Mouse (Mus musculus): ENCODE measurements at regions not wholly inside any gene's neighbourhood (a gene's known extent, or its start where the extent isn't known, plus 50 kb on each side); places are given as distances from the start of the nearest gene placed in this dataset.
A peak's percentile ranks its signal among the peaks of the same experiment; 100 is the strongest.

DNA sequence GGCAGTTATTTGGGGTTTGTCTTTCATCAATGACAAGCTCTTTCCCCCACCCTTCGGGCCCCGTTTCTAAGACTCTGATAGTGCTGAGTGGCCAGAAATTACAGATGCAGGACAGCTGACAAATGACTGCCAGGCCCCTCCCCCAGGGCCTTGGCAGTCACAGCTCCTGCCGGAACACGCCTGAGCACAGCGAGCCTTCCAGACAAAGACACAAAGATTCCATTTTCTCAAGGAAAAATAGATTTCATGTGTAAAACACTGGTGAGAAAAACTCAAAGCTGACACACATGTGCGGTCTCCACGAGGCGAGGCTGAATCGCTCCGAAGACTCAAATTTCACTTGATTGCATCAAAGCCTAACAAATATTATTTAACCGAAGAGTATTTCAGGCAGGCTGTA lies 247.6 kb downstream of the Ptprc start:
- DNase-seq (ENCODE audit: low spot score in 2 of 2) = no peak

GRCm38 (mm10) chr1:137926326-137926725 lies 249.2 kb downstream of the Ptprc start:
- DNase-seq (ENCODE audit: low spot score in 2 of 2) = no peak

GRCm38 (mm10) chr1:137924156-137924555 lies 251.4 kb downstream of the Ptprc start:
- no peak for DNase-seq (ENCODE audit: low spot score in 2 of 2)

- DNase-seq (ENCODE audit: low spot score in 2 of 2) = no peak
Measured at GRCm38 (mm10) chr1:137923705-137924104, 251.8 kb downstream of the Ptprc start.

DNA sequence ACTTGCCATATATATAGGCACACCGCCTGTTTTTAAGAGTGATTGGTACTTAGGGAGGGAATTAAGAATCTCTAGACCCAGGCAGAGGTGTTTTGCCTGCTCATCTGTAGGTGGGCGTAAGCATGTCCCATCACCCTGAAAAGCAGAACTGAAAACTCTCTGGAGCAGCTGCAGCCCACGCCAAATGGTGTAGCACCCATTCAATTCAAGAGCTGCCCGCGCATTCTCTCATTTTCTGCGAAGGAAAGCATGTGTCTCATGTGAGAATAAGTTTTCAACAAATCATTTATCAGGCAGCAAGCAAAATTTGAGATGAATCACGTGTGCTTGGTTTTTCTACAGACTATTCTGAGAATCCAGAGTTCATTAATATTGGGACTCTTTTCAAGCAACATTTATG lies 252.7 kb downstream of the Ptprc start:
- no peak for DNase-seq (ENCODE audit: low spot score in 2 of 2)

GRCm38 (mm10) chr1:137921592-137921991 lies 253.9 kb downstream of the Ptprc start:
- no peak for DNase-seq (ENCODE audit: low spot score in 2 of 2)

GRCm38 (mm10) chr1:137919739-137920563 lies 255.6 kb downstream of the Ptprc start:
- DNase-seq (ENCODE audit: low spot score in 2 of 2) = no peak

DNA sequence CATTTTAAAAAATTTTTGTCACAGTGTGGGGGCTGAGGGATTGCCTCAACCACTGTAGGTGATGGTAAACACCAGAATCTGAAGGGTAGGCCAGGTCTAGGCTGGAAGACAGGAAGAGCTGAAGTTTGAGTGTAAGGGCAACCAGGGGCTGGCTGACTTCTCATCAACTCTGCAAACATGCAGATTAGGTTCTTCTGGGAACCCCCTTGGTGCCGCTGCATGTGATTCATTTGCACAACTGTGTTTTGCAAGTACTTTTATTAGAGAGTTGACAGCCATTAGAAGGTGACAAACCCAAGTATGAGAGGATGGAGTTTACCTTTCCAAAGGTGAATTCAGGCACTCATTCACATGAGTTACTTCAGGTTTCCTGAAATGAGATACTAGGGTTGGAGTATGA lies 258.1 kb downstream of the Ptprc start:
- DNase-seq (ENCODE audit: low spot score in 2 of 2) = no peak

DNA sequence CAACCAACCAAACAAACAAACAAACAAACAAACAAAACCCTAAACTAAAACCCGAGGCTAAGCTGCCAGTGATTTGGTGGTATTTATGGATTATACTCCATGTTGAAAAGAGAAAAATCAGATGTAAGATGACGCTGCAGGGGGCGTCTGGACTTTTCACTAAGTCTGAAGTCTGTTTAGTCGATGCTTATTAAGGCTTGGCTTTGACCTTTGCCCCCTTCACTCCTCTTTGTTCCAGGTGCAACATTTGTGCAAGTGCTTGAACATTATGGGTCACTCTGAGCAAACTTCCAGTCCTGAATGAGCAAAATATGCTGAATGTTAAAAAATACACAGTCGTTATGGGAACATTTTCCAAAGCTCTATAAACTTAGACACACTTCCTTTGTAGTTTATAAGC lies 268.6 kb downstream of the Ptprc start:
- no peak for DNase-seq (ENCODE audit: low spot score in 2 of 2)

DNA sequence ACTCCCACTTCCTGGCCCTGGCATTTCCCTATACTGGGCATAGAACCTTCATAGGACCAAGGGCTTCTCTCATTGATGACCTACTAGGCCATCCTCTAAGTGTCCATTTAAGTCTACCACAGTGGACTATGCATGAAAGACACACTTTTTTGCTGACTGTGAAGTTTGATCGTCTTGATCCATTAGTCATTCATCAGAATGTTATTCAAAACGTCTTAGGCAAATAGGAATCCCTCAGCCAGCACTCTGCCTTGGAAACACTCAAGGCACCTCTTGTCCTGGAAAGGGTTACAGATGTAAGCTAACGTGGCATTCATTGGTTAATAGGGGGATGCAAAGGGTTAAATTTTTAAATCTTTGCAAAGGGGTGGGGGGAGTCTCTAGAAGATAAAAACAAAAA lies 269.0 kb downstream of the Ptprc start:
- no peak for DNase-seq (ENCODE audit: low spot score in 2 of 2)

- no peak for DNase-seq (ENCODE audit: low spot score in 2 of 2)
Measured at GRCm38 (mm10) chr1:137905566-137905965, 269.9 kb downstream of the Ptprc start.

- no peak for DNase-seq (ENCODE audit: low spot score in 2 of 2)
Measured at GRCm38 (mm10) chr1:137903351-137903750, 272.2 kb downstream of the Ptprc start.

DNA sequence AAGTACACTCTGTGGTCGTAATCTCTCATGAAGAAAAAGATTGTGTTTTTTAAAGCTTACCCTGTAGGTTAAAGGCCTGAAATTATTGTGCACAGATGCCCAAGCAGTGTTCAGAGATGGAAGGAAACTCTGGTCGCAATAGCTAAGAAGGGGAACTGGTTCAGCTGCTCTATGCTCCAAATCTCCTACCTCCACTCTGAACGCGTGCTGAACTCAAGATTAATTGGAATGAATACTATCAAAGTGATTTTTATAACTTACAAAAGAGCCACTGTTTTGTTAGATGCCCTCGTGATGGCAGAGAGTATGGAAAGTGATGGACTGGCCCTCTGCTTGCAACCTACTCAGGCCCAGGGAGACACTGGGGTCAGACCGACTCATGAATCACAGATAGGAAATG lies 272.6 kb downstream of the Ptprc start:
- DNase-seq (ENCODE audit: low spot score in 2 of 2) = no peak

GRCm38 (mm10) chr1:137901996-137902395 lies 273.5 kb downstream of the Ptprc start:
- DNase-seq (ENCODE audit: low spot score in 2 of 2) = no peak

DNA sequence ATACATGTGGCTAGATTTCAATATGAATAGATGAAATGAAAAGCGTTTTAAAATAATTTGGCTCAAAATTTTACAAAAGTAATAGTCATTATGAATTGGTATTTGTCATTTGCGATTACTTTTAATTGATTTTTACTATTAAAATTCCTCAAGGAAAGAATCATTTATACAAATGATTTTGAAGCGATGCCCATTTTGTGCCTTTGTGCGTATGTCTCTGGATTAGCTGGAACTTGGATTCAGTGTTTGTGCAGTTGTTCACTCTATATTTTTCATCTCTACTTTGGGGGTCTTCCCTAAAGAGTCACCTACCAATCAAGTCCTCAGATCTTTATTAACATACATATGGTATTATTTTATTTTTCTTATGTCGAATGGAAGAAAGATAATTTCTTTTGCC lies 274.3 kb downstream of the Ptprc start:
- DNase-seq (ENCODE audit: low spot score in 2 of 2) = no peak

GRCm38 (mm10) chr1:137900621-137901071 lies 274.9 kb downstream of the Ptprc start:
- DNase-seq (ENCODE audit: low spot score in 2 of 2) = no peak

DNA sequence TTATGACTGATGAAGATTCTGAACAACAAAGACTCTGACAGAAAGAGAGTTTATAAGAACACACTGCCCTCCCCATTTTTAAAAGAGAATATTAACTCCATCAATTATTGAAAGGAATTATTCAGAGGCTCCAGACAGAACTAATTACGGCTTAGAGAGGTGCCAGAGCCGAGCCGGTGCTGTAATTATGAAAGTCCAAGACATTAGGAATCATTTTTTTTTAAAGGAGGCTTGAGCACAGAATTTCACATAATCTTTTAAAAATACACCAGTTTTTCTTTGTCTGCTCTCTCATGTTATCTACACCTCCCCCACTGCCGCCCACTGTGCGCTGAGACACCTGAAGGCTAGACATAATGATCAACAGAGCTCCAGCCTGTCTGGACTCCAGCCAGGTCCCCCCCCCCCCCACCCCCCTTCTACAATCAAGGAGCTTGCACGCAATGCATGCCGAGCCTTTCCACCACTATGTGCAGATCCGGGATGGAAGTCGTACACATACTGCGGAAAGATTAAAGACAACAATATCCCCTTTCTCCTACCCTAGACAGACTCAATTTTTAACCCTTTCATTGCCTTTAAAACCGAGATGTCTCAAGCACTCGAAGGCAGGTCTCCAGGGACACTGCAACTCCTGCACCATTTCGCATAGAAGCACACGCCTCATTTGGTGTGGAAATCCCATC lies 275.4 kb downstream of the Ptprc start:
- DNase-seq (ENCODE audit: low spot score in 2 of 2) = peak in 1 of 2 experiments; percentile 37

DNA sequence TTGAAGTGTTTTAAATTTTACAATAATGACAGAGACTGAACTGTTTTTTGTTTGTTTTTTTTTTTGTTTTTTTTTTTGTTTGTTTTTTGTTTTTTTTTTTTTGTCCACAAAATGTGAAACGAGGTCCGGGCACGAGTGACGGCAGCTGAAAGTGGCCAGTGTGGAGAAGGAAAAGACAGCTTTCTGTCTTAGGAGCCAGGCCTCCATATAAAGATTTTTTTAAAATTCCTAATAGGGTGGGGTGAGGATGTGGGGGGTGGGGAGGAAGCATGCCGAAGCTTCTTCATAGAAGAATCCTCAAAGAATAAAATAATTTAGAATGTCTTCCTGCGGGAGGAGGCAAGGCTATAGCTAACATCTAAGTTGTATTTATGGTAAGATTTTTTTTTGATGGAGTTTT lies 276.2 kb downstream of the Ptprc start:
- no peak for DNase-seq (ENCODE audit: low spot score in 2 of 2)

DNA sequence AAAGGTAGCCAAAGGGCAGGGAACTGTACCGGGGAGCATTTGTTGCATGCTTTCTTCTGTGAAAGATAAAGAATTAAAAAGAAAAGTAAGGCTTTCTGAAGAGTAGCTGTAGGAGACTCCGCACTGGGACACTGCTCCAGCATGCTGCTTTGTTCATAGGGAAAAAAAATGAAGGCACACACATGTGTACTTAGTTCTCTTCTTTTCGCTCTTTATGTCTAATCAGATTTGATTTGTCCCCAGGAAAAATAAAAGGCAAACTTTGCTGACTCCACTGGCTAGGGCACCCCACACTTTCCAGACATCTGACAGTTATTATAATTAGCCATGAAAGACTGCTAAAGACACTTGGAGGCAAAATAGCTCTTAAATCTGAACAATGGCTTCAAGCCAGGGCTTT lies 276.6 kb downstream of the Ptprc start:
- no peak for DNase-seq (ENCODE audit: low spot score in 2 of 2)

- peak; percentile 80 to 84 for DNase-seq (ENCODE audit: low spot score in 2 of 2)
Measured at GRCm38 (mm10) chr1:137898397-137898796, 277.1 kb downstream of the Ptprc start.

- DNase-seq (ENCODE audit: low spot score in 2 of 2) = no peak
Measured at GRCm38 (mm10) chr1:137881656-137882055, 293.9 kb downstream of the Ptprc start.

GRCm38 (mm10) chr1:137874361-137874760 lies 301.1 kb downstream of the Ptprc start:
- no peak for DNase-seq (ENCODE audit: low spot score in 2 of 2)

DNA sequence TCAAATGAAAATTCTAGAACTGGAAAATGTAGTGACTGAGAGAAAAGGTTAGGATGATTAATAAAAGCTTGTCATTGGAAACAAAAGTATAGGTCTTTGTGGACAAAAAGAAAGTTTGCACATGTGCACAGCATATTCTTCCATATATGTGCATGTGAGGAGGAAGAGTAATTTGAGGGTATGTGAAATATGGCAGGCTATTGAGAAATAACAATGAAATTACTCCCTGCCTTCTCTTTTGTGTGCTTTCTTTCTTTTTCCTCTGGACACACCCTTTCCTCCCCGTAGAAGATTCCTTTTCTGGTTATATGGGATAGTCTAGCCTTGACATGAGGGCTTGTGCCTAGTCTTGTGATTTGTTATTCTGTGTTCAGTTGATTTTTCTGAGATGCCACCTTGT lies 301.9 kb downstream of the Ptprc start:
- no peak for DNase-seq (ENCODE audit: low spot score in 2 of 2)
